Mouse (Mus musculus): ENCODE data around the gene Stip1.

Gene Stip1

GRCm38 (mm10) chr19:6980381-6981093 lies 59.2 kb downstream of the Stip1 start, which contains the start of gene Fkbp2:
TSS of gene Fkbp2 (minus strand) at chr19:6980501.
- DNase-seq = peak; percentile 99

GRCm38 (mm10) chr19:6979486-6980380 lies 60.0 kb downstream of the Stip1 start:
- DNase-seq = peak; percentile 100

- peak; percentile 59 for DNase-seq
Measured at GRCm38 (mm10) chr19:6979001-6979479, 60.7 kb downstream of the Stip1 start.

- DNase-seq = no peak
Measured at GRCm38 (mm10) chr19:6978639-6978974, 61.2 kb downstream of the Stip1 start.

GRCm38 (mm10) chr19:6977759-6978638 lies 61.8 kb downstream of the Stip1 start:
- no peak for DNase-seq

- DNase-seq = peak; percentile 67
Measured at GRCm38 (mm10) chr19:6975537-6976521, 63.9 kb downstream of the Stip1 start, which contains the start of gene Plcb3. TSS of gene Plcb3 (minus strand) at chr19:6976470.

- DNase-seq = peak; percentile 74
Measured at GRCm38 (mm10) chr19:6974211-6975205, 65.3 kb downstream of the Stip1 start, which contains the start of gene Ppp1r14b. TSS of gene Ppp1r14b (plus strand) at chr19:6974968.

GRCm38 (mm10) chr19:6973581-6974190 lies 66.1 kb downstream of the Stip1 start:
- DNase-seq = no peak

- DNase-seq = no peak
Measured at GRCm38 (mm10) chr19:6972247-6972917, 67.4 kb downstream of the Stip1 start.

- DNase-seq = no peak
Measured at GRCm38 (mm10) chr19:6971644-6972043, 68.1 kb downstream of the Stip1 start.

Measured in right cerebral cortex, adult 18-20 months (tissue).